Mouse (Mus musculus): ENCODE data around the gene 0610040J01Rik. TPM values are rescaled to one million over a fixed set of nuclear protein-coding genes. Genes with fewer than 3 reads are reported as not detected.
"Not testable (repeated sequence)": the region's sequence is repeated elsewhere in the genome, so short reads cannot be mapped to it uniquely, and the experiment has no call there.

The 0610040J01Rik gene
- polyA plus RNA-seq, 1 experiment from 2014 or later = 3.0 TPM

DNA sequence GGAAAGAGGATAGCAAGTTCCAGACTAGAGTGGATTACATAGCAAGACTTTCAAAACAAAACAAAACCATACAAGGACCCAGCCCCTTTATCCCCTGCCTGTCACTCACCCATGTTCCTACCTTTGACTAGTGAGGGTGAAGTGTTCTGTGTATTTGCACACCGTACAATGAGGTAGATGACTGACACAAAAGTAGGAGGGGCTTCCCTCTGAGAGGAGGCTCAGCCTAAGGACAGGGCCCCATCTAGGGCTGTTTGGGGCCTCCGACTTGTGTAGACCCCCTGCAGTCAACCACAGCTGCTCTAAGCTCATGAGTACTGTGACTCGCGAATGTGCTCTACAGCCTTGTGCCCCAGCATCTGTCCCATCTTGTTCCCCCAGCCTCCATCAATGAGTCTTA is 79.1 kb downstream of the 0610040J01Rik start:
- Histone ChIP-seq H3K4me3 (no peak overlapping the region), H3K36me3 (no peaks in the 10 kb centered on the region), H3K27me3 (ENCODE audit: low read depth, poor library complexity, severe bottlenecking) (no peaks in the 10 kb centered on the region), H3K4me1 (no peaks in the 10 kb centered on the region), H3K9me3 (replicated peaks) (no peaks in the 10 kb centered on the region), H3K27ac (no peak overlapping the region)
- WGBS = 82% methylated on average over 4 of the region's 4 CpGs
- no peak for DNase-seq (ENCODE audit: low spot score)

DNA sequence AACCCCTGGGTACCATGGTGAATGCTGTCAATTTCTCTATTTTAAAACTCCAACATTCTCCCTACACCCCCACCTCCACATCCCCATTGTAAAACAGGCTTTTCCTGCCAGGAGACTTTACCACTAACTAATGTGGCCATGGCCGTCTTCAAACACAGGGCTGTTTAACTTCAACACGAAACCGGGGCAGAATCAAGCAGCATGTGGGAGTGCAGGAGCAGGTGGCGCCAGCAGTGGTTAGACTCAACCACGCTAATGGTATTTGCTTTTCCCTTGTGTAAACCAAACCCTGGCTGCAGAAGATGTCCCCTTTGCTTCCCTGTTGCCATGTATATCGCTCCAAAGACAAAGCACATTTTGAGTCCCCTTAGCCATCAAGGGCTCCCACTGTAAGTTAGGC is 79.7 kb downstream of the 0610040J01Rik start:
- Histone ChIP-seq H3K4me1 (no peaks in the 10 kb centered on the region), H3K27me3 (ENCODE audit: low read depth, poor library complexity, severe bottlenecking) (no peaks in the 10 kb centered on the region), H3K36me3 (no peaks in the 10 kb centered on the region), H3K9me3 (replicated peaks) (no peaks in the 10 kb centered on the region), H3K27ac (no peak overlapping the region), H3K4me3 (no peak overlapping the region)
- no peak for DNase-seq (ENCODE audit: low spot score)
- 83% methylated on average over 6 of the region's 6 CpGs for WGBS

DNA sequence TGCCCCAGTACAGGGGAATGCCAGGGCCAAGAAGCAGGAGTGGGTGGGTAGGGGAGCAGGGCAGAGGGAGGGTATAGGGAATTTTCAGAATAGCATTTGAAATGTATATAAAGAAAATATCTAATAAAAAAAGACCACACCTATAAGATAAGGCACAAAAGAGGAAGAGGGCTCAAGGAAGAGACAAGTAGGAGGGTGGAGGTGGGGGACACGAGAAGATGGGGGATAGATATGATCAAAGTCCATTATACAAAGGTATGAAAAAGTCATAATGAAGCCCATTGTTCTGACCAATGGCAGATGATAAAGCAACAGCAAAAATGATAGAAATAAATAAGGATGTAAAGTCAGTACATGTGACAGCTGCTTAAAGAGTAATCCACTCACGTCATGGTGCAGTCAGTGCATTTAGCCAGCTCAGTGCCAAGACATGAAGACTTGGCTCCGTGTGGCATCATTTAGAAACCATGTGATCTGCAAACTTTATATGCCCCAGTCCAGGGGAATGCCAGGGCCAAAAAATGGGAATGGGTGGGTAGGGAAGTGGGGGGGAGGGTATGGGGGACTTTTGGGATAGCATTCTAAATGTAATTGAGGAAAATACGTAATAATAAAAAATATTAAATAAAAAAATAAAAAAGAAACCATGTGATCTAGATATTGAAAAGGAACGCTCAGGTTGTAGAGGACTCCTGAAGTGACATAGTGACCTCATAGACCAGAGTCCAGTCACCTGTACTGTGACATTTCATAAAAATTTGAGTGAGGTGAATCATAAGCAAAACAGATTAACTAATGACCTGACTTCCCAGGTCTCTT is 85.0 kb downstream of the 0610040J01Rik start:
- WGBS = 90% methylated on average over 5 of the region's 5 CpGs
- DNase-seq (ENCODE audit: low spot score); H3K36me3 ChIP-seq; H3K27me3 ChIP-seq (ENCODE audit: low read depth, poor library complexity, severe bottlenecking); H3K4me3 ChIP-seq; H3K27ac ChIP-seq; H3K9me3 ChIP-seq (replicated peaks); H3K4me1 ChIP-seq: not testable (repeated sequence)

DNA sequence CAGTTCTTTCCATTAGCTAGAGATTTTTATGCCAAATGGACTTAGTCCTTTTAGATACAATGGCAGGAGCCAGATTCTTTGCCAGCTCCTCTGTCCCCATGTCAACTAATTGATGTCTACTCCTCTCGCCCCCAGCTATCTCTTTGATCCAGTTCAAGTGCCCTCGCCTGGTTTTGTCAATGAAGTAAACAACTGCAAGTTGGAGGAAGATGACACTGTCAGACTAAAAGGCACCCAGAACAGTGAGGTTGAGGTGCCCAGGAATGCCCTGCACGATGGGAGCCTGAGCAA is 85.6 kb downstream of the 0610040J01Rik start:
- no peak overlapping the region for H3K4me3 ChIP-seq
- 81% methylated on average over 3 of the region's 3 CpGs for WGBS
- no peaks in the 10 kb centered on the region for H3K27me3 ChIP-seq (ENCODE audit: low read depth, poor library complexity, severe bottlenecking)
- H3K9me3 ChIP-seq (replicated peaks) = no peaks in the 10 kb centered on the region
- H3K27ac ChIP-seq = no peak overlapping the region
- H3K4me1 ChIP-seq = no peaks in the 10 kb centered on the region
- H3K36me3 ChIP-seq = no peaks in the 10 kb centered on the region
- no peak for DNase-seq (ENCODE audit: low spot score)

DNA sequence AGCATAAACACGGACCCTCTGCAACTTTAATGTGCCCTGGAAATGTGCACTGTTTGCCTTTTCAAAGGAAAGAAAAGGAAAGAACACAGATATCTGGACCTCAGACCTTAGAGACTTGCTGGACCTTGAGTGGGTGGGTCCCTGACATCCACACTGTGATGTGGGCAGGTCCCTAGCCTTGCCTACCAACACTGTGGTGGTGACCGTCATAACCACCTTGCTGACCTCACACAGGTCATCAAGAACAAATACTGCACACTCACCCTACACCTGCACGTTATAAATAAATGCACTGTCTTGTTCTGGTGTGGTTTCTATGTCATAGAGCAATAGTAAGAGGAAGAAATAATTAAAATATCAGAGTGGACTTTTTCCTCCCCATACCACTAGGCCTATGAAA is 91.2 kb downstream of the 0610040J01Rik start:
- Histone ChIP-seq H3K27ac (no peak overlapping the region), H3K36me3 (no peaks in the 10 kb centered on the region), H3K9me3 (replicated peaks) (no peaks in the 10 kb centered on the region), H3K4me3 (no peak overlapping the region), H3K4me1 (peaks cover 2% of the 10 kb centered on the region; the same call in 1 of the 2 replicates), H3K27me3 (ENCODE audit: low read depth, poor library complexity, severe bottlenecking) (no peaks in the 10 kb centered on the region)
- no peak for DNase-seq (ENCODE audit: low spot score)
- WGBS = 83% methylated on average over 3 of the region's 3 CpGs

DNA sequence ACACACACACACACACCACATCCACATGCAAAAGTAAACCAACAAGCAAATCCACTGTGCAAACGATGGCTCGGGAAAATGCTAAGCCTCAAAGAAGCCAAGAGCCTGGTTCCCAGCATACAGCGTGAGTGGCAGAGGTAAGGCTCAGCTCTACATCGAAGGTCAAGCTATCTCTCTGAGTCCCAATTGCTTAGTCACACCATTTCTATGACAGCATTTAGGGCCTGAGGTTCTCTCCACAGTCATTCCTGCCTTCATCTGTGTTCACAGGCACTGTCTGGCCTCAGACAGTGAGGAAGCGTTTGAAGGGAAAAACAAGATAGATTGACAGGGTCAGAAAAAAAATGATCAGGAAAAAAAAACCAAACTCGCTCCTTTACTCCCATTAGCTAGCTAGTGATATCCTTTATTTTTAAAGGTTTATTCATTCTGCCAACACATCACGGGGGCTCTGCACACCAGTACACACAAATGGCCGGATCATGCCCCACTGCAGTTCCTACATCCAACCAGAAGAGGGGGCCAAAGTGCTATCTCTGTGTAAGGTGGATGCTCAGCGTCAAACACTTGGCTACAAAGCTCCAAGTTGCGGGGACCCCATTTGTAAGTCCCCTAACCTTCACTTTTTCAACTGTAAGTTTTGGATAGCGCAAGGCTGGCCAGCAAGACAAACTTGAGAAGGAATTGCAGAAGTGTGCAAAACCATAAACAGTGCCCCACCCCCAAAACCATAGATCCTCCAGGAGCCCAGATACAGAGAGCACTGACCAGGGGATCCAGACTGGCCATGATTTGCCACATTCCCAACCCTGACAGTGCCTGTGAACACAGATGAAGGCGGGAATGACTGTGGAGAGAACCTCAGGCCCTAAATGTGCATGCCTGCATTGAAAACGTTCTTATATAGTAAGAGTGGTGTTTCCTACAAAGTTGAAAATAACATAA is 94.3 kb downstream of the 0610040J01Rik start:
- H3K4me1 ChIP-seq = peaks cover 2% of the 10 kb centered on the region; the same call in 1 of the 2 replicates
- WGBS = 45% methylated on average over 13 of the region's 13 CpGs
- DNase-seq (ENCODE audit: low spot score) = peak; percentile 89
- H3K27ac ChIP-seq = no peak overlapping the region
- no peaks in the 10 kb centered on the region for H3K27me3 ChIP-seq (ENCODE audit: low read depth, poor library complexity, severe bottlenecking)
- H3K36me3 ChIP-seq = no peaks in the 10 kb centered on the region
- H3K9me3 ChIP-seq (replicated peaks) = no peaks in the 10 kb centered on the region
- H3K4me3 ChIP-seq = no peak overlapping the region

DNA sequence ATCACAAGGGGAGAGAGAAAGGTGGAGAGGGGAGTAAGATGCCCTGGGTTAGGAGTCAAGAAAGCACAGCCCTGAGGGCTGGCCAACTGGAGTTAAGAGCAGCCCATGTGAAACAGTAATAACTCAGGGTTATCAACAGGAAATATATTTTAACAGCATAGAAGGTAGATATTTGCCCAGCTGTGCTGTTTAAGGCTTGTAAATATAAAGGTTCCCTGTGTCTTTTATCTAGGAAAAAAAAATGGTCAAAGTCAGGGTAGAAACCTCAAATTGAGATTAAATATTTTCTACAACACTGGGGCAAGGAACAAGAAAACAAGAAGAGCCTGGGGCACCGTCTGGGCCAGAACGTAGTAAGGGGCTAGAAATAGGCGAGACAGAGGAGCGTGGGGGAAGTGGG is 95.3 kb downstream of the 0610040J01Rik start:
- peaks cover 2% of the 10 kb centered on the region; the same call in 1 of the 2 replicates for H3K4me1 ChIP-seq
- no peaks in the 10 kb centered on the region for H3K9me3 ChIP-seq (replicated peaks)
- no peaks in the 10 kb centered on the region for H3K27me3 ChIP-seq (ENCODE audit: low read depth, poor library complexity, severe bottlenecking)
- no peak overlapping the region for H3K27ac ChIP-seq
- H3K36me3 ChIP-seq = no peaks in the 10 kb centered on the region
- no peak overlapping the region for H3K4me3 ChIP-seq
- WGBS = 87% methylated on average over 4 of the region's 4 CpGs
- DNase-seq (ENCODE audit: low spot score) = no peak

DNA sequence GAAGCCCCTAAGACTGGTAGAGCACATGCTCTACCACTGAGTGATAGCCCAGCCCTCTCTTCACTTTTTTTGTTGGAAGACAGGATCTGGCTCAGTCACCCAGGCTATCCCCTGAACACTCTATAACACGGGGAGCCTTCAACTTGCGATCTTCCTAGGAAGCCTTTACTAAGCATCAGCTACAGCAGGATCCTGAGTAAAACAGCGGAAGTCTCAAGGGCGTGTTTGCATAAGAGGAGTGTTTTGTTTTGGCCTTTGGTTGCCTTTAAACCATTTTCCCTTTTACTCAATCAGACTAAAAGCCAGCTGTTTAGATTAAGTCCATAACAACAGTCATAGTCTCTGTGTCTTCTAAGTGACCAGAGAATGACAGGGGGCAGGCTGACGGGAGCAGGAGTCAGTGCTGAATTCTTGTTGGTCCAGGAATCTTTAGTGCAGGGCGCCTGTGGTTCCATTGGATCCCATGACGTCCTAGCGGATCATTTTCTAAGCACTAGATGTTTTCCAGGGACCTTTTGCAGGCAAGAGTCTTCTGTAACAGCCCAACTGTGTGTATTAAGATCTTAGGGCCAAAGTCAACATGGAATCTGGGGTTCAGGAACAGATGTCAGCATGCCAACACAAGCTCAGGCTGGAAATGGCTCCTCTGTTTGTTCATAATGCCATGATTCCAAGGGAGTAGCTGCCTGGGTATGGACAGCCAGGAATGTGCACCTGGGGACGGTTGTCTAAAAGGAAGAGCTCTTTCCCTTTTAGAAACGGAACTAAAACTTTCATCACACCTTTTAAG is 98.2 kb downstream of the 0610040J01Rik start:
- 87% methylated on average over 10 of the region's 10 CpGs for WGBS
- no peak for DNase-seq (ENCODE audit: low spot score)

DNA sequence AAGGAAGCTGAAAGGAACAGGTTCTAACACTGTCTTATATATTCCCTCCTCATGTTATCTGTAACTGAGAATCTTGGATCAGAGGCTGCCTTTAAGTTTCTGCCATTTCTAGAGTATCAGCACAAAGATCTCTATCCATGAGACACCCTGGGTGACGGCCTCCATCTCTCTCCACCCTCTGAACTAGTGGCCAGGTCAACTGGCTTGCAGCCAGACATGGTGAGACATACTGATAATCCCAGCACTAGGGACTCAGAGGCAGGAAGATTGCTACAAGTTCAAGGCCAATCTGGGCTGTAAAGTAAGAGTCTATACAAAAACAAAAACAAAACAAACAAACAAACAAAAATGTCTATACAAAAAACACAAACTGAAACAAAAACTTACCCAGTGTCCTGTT is 102.7 kb downstream of the 0610040J01Rik start:
- H3K4me3 ChIP-seq = no peak overlapping the region
- no peaks in the 10 kb centered on the region for H3K27me3 ChIP-seq (ENCODE audit: low read depth, poor library complexity, severe bottlenecking)
- no peaks in the 10 kb centered on the region for H3K9me3 ChIP-seq (replicated peaks)
- H3K4me1 ChIP-seq = no peaks in the 10 kb centered on the region
- H3K36me3 ChIP-seq = peaks cover 4% of the 10 kb centered on the region; the same call in 1 of the 2 replicates
- no peak overlapping the region for H3K27ac ChIP-seq
- DNase-seq (ENCODE audit: low spot score) = no peak
- WGBS = 93% methylated on average over 1 of the region's 1 CpGs

More for the DNA sequence above, 98.2 kb downstream of the 0610040J01Rik start:
- Histone ChIP-seq H3K27ac (no peak overlapping the region), H3K4me1 (peaks cover 2% of the 10 kb centered on the region; the same call in 1 of the 2 replicates), H3K4me3 (no peak overlapping the region), H3K36me3 (no peaks in the 10 kb centered on the region), H3K27me3 (ENCODE audit: low read depth, poor library complexity, severe bottlenecking) (no peaks in the 10 kb centered on the region), H3K9me3 (replicated peaks) (no peaks in the 10 kb centered on the region)

DNA sequence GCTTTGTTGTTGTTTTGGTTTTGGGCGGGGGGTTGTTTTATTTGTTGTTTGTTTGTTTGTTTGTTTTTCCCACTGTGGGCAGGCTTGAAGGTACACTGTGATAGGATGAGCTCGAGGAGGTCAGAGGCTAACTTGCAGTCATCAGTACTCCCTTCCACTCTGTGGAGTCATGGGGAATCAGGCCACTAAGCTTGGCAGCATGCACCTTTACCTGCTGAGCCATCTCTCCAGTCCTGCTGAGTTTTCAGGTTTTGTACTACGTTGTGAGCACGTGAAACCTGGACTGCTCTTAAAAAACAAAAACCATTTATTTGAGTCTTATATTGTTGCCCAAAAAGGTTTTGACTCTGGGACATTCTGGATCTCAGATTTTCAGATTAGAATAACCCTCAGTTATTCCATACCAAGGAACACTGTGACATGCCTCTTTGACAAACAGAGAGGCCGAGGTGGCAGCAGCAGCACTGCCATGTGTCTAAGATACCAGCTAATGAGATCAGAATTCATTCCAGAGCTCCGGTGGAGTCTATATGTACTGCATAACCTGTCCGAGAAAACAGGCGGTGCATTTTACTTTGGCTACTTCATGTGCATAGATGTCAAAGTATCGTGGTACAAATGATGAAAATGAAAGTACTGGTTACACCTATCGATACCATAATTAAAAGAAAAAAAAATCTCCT is 104.4 kb downstream of the 0610040J01Rik start:
- Histone ChIP-seq H3K9me3 (replicated peaks) (no peaks in the 10 kb centered on the region), H3K27ac (no peak overlapping the region), H3K4me1 (no peaks in the 10 kb centered on the region), H3K27me3 (ENCODE audit: low read depth, poor library complexity, severe bottlenecking) (no peaks in the 10 kb centered on the region), H3K4me3 (no peak overlapping the region), H3K36me3 (peaks cover 4% of the 10 kb centered on the region; the same call in 1 of the 2 replicates)
- no peak for DNase-seq (ENCODE audit: low spot score)
- WGBS = 92% methylated on average over 10 of the region's 10 CpGs

DNA sequence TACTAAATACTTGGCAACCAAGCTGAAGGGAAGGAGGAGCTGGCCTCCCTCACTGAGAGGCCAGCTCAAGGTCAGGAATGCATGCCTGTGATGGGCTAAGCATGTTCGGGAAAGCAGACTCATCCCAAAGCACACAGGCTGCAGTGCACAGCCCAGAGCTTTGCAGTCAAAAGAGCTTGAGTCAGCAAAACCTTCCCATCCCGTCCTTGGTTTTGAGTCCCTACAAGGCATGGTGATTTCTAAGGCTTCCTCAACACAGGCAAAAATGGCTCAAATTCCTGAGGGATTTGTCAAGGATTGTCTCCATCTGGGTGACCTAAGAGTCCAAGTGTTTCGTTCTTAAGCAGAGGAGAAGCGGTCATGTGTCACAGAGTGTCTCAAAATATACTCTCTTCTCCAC is 106.0 kb downstream of the 0610040J01Rik start:
- H3K9me3 ChIP-seq (replicated peaks) = no peaks in the 10 kb centered on the region
- H3K27ac ChIP-seq = no peak overlapping the region
- 81% methylated on average over 4 of the region's 4 CpGs for WGBS
- no peaks in the 10 kb centered on the region for H3K4me1 ChIP-seq
- H3K4me3 ChIP-seq = no peak overlapping the region
- no peaks in the 10 kb centered on the region for H3K27me3 ChIP-seq (ENCODE audit: low read depth, poor library complexity, severe bottlenecking)
- H3K36me3 ChIP-seq = peaks cover 12% of the 10 kb centered on the region
- no peak for DNase-seq (ENCODE audit: low spot score)

DNA sequence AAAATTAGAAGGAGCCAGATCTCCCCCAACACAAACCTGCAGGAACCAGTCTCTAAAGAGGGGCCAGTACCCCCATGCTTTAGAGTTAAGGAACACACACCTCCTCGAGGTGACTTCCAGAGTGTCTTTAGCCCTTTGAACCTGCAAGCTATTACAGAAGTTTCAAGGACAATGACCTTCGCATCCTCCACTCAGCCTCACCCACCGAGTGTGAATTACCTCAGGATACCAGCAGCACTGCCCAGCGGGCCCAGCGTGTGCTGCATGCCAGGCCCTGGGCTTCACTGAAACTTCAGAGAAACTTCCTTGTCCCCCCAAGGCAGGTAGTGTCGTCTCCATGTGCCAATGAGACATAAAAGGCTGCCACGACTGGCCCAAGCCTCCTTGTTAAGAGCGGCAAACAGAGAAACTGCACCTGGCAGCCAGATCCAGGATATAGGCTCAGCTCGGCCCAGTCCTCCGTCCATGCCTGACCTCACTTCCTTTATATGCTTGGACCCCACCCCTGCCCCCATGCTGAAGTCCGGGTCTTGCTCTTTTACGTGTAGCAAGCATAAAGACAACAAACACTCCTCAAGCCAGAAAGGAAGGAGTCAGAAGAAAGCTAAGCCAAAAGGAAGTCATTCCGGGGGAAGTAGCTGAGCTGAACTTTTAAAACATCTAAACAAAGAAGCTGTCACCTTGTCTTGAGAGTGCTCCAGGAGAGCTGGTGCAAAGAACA is 111.3 kb downstream of the 0610040J01Rik start:
- no peak for DNase-seq (ENCODE audit: low spot score)
- H3K9me3 ChIP-seq (replicated peaks) = no peaks in the 10 kb centered on the region
- no peaks in the 10 kb centered on the region for H3K27me3 ChIP-seq (ENCODE audit: low read depth, poor library complexity, severe bottlenecking)
- peaks cover 60% of the 10 kb centered on the region for H3K36me3 ChIP-seq
- H3K4me1 ChIP-seq = peaks cover 7% of the 10 kb centered on the region; the same call in 1 of the 2 replicates
- WGBS = 84% methylated on average over 13 of the region's 13 CpGs
- H3K4me3 ChIP-seq = no peak overlapping the region
- H3K27ac ChIP-seq = no peak overlapping the region
